Mouse (Mus musculus) bone marrow macrophage, adult 2 months (primary cell): ENCODE measurements around the gene Fhit.

ENCODE experiments used
- CTCF ChIP-seq: IDR thresholded peaks from 2 replicates; pipeline ENCODE4 v1.5.1; 2012; ENCODE audit warnings: low read depth, mild to moderate bottlenecking, low read length, moderate library complexity
- POLR2A ChIP-seq: IDR thresholded peaks from 2 replicates; pipeline ENCODE4 v1.6.1; 2012; ENCODE audit warnings: mild to moderate bottlenecking, low read depth, low read length, borderline replicate concordance

DNA sequence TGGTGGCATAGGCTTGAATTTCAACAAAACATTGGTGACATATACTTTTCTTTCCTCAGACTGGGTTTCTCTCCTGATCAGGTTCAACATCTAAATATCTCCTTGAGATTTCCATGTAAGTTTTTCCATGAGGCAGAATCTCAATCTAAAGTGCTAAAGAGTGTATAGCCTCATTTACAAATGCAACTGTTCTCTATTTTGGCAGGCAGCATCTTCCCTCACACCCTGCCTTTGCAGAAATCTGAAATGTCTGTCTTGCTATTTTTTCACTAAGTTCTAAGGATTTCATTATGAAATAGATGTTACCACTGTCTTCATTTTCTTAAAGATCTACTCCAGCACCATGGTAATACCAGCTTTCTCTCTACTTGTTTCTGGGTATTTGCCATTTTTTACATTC lies 1368.4 kb downstream of the Fhit start:
- TF ChIP-seq POLR2A (no peak), CTCF (no peak)
